Mouse (Mus musculus): ENCODE results near the gene Sesn2.

- TF ChIP-seq CTCF (IDR thresholded peaks at IDR 0.05; ENCODE audit: extremely low read depth, insufficient read depth, low read length) (no peak), POLR2A (IDR thresholded peaks at IDR 0.05; ENCODE audit: extremely low read depth, insufficient read depth, low read length) (no peak)
Observed at GRCm38 (mm10) chr4:132530033-132530804, 19.9 kb upstream of the Sesn2 start.

All from cortical plate, adult 2 months (tissue).